Mouse (Mus musculus) spleen, postnatal 14 days (tissue): Measurements from ENCODE around the gene Srp9.

Experiments used
- DNase-seq, 2 experiments: peaks; one replicate each; pipeline ENCODE4 v3.0.0; 2021 to 2022; ENCODE audit warnings: low spot score in 2 of 2

The Srp9 gene

GRCm38 (mm10) chr1:182124506-182124905, at the start of gene Srp9:
Gene Srp9 (plus strand): TSS chr1:182124737.
- peak; percentile 94 to 97 for DNase-seq

DNA sequence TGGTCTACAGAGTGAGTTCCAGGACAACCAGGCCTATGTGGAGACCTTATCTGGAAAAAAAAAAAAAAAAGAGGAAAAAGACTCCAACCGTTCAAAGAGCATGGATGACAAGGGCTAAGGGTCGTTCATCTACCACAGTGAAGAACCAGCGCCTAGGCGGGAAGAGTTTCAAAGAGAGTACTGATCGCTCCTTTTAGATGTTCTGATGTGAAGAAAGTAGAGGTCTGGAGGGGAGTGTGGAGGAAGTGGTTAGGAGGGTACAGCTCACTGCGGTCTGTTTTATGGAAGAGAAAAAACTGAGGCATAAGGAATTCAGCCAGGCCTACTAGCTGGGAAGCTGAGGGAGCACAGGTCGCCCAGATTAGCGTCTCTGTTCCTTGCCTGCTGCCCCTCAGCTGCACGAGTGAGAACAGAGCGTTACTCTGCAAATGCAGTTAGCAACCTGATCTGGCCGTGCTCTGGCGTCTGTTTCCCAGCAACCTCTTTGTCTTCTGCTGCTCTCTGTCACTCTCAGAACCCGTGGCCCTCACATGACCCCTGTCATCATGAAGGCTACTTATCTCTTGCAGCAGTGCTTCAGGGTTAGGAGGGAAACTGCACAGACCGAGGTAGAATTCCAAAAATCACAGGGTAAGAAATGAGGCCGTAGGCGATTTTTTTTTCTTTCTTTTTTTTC, 42.7 kb upstream of the Srp9 start:
- no peak for DNase-seq

DNA sequence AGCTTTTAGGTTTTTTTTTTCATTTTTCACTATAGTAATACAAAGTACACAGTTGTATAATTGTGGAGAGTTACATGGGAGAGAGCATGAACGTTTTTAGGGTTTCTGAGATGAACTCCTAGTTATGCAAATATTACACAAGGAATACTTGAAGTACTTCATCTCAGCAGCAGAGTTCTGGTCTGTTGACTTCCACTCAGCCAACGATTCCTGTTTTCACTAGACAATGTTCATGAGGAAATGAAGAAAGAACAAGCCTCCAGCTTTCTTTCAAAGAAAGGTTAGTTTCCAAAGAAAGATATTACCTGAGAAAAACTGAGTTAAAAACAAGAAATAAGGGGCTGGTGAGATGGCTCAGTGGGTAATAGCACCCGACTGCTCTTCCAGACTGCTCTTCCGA, 41.1 kb upstream of the Srp9 start:
- DNase-seq = no peak

DNA sequence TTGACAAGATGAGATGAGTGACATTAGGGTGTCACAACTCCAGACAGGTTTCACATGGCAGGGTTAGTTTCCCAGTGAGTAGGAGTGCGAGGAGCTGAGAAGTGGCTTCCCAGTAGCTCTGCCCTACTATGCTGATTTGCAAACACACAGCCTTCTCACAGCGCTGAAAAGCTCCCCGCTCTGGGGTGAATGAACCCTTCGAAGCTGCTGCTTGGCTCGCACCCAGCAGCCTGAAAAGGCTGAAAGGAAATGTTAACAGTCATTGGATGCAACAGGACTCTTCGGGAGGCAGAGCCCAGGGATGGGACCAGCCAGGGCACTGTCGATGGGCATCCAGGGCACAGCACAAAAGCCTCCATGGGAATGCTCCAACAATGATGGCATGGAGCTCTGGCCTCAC, 37.8 kb upstream of the Srp9 start:
- DNase-seq = no peak

DNA sequence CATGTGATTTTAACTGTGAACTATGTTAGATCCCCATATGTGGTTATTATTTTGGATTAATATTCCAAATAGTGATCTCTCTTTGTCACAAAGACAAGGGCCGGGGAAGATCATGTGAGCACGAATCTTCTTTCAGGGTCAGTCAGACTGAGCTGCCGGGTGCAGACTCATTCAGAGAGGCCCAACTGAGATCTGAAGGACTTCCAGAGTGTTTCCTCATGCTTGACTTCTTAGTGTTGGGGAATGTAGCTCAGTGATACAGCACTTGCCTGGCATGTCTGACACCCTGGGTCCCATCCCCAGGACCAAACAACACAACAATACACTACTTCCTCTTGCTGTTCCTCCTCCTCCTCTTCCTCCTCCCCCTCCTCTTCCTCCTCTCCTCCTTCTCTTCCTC, 37.2 kb upstream of the Srp9 start:
- no peak for DNase-seq

DNA sequence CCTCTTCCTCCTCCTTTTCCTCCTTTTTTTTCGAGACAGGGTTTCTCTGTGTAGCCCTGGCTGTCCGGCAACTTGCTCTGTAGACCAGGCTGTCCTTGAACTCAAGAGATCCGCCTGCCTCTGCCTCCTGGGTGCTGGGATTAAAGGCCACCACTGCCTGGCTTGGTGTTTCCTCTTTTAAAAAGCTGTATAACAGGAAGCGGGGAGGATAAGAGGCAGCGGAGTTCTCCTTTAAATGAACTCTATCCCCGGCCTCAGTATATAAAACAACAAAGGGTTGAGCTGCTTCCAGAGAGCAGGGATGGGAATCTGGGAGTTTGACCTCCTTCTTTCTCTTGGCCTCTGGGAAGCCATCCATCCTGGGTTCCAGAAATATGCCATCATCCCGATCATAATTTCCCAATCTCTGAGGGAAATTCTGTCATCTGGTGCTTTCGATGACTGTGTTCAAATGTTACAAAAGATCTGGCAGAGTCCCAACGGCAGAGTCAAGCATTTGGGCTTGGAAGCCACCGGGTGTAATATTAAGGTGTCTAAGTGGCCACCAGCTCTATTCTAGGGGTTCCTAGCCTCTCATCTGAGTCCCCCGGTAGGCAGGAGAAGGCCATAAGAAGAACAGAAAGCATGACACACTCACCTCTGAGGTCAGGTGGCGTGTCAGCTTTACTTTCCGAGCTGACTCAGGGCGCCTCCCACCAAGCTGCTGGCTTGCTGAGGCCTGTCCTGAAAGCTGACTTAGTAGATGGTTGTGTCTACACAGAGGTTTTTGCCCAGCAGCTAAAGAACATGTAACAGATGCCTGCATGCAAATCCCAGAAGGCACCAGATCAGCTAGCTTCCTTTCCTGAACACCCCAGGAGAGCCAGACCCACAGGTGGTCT, 36.5 kb upstream of the Srp9 start:
- DNase-seq = no peak

DNA sequence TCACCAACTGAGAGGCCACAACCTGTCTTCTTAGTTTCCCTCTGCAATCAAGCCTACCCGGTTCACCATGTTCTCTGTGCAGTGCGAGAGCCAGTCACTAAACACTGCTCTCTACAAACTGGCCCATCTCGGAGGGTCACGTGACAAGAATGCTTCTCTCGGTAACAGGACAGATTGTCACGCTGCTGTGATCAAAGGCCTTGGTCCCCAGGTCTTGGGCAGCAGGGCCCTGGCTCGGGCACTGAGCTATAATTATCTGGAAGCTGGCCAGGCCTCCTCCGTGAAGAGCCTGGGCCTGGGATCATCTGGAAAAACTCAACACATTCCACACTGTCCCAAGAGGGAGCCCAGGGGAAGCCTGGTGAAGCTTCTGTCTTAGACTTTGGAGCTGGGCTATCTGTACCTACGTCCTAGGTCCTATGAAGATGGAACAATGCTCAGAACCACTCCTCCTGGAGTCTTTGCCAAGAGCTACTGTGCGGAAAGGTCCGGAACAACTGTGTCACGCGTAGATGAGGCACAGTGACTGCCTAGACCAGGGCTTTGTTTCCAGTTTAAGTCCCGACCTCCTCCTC, 35.6 kb upstream of the Srp9 start:
- no peak for DNase-seq

- no peak for DNase-seq
Observed at GRCm38 (mm10) chr1:182089600-182090297, 34.8 kb upstream of the Srp9 start.

DNA sequence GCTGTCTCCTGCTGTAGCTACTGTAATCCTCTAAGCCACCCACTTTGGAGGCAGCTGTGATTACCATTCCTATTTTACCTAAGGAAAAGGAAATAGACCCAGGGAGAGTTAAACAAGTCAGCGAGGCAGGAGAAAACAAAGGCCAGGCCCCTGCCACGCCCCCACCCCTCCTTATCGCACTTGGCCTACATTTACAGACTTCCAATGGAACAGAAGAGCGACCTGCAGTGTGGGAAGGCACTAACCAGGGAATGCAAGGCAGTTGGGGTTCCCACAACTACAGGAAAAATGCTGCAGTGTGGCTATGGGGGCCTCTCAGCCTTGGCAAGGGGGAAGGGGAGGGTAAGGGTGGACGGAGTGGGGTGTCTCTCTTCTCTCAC, 34.2 kb upstream of the Srp9 start:
- no peak for DNase-seq

GRCm38 (mm10) chr1:182091261-182091660, 33.3 kb upstream of the Srp9 start:
- DNase-seq = no peak

- no peak for DNase-seq
Observed at GRCm38 (mm10) chr1:182091746-182092412, 32.7 kb upstream of the Srp9 start.

DNA sequence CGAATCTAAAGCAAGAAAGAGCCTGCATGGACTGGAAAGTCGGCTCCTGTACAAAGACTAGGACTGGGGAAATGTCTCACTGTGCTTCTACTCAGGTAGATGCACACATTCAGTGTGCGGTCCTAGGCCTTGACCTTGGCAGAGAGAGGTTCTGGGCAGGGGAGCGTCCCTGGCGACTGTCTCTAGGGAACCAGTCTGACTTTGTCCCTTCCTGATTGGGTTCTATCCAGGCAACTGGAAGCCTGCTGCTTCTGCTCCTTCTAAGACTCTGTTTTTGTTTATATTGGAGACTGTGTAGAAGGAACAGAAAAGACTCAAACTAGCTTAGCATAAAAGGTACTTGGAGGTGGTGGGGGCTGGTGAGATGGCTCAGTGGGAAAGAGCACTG, 32.1 kb upstream of the Srp9 start:
- no peak for DNase-seq

GRCm38 (mm10) chr1:182093407-182093806, 31.1 kb upstream of the Srp9 start:
- DNase-seq = no peak

GRCm38 (mm10) chr1:182094473-182095136, 29.9 kb upstream of the Srp9 start:
- DNase-seq = no peak

GRCm38 (mm10) chr1:182095240-182095741, 29.2 kb upstream of the Srp9 start:
- no peak for DNase-seq

GRCm38 (mm10) chr1:182096707-182097106, 27.8 kb upstream of the Srp9 start:
- DNase-seq = no peak

DNA sequence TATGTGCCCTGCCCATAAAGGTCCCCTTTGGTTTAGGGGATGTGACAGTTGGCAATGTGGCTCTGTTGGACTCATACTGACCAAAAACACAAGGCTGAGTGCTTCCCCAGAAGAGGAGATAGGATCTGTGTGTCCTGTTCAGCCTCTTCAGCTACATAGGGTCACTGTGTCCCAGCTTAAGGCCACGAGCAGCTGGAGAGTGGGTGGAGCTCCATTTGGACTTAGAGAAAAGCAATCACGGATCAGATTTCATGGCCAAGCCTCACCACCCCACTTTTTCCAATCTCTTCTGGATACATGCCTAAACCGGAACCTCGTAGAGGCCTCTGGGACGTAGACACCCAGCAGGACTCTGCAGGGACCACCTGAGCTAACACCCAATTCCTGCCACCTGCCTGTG, 25.5 kb upstream of the Srp9 start:
- DNase-seq = no peak

DNA sequence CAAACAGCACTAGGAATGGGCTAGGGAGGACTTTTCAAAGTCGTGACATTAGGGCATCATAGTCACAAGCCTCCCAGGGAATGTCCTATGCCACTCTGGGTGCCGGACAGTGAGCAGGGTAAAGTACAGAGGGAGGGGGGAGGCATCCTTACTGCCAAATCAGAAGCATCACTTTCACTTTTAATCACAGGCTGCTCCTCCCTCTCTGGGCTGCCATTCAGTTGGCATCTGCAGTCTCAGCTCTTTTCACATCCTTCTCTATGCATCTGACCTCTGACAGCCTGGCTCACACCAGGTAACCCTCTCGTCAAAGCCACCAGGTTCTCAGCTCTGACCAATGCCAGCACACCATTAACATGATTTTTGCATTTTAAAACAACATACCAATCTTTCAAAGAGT, 24.1 kb upstream of the Srp9 start:
- no peak for DNase-seq

DNA sequence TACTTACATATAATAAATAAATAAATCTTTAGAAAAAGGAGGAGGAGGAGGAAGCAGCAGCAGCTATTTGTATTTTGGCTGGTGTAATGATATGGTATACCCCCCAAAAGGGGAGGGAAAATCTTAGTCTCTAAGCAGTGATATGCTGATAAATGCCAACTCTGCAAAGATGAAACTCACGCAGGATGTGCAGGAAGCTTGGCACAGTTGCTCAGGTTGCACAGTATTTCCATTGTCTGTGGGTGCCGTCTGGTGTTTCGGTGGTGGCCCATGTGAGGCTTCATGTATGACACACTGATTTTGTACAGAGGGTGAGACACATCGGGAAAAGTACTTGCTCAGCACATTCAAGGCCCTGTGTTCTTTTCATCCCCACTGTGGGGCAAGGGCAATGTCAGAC, 23.1 kb upstream of the Srp9 start:
- DNase-seq = no peak

- DNase-seq = no peak
Observed at GRCm38 (mm10) chr1:182102706-182103105, 21.8 kb upstream of the Srp9 start.

DNA sequence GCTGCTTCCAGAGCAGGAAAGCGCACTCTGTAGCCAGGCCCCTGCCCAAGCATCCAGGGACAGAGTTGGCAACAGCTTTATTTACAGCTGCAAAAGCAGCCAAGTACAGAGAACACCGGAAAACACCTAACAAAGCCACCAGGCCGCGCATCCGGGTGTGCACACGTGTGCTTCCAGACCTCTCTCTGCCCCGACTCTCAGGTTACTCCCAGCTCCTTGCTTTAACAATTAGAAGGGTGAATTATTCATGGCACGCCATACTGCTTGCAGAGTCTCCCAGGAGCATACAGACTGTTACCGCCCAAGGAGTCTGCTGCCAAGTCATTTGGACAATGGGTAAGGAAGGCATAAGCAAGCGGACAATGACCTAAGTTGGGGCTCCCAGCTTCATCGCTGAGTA, 21.1 kb upstream of the Srp9 start:
- no peak for DNase-seq
